Comparison of ENCODE assay signal across 7 mouse cellular contexts in the genomic region with DNA sequence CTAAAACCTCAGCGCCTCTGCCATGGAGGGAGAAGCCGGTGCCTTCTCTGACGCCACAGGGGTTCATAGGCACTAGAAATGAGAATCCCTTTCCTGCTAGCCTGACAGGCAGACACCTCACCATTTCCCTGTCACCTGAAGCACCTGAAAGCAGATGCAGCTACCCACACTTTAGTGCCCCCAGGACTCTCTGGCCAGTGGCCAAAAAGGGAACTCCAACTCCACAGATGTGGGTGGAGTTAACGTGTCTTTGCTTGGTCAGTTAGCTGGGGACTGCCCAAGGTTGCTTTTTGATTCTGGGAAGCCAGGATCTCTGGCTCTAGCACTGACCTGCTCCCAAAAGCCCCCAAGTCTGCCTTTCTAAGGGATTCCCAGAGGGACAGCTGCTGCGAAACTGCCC. TPM values are rescaled to one million over a fixed set of nuclear protein-coding genes. Genes with fewer than 3 reads are reported as not detected.
DNase-seq lines count a peak whose midpoint lies in the region; ATAC-seq and TF ChIP-seq lines count a peak whose summit lies in the region.

No protein-coding gene starts in this region.

- TF ChIP-seq CTCF in liver, adult 2 months (IDR thresholded peaks at IDR 0.05; ENCODE audit: low read depth, low read length) = no peak
- TF ChIP-seq CTCF in left cerebral cortex, adult 2 months (IDR thresholded peaks at IDR 0.05) = no peak

- no peak for TF ChIP-seq POLR2A in liver, adult 2 months (IDR thresholded peaks at IDR 0.05; ENCODE audit: extremely low read depth, insufficient read depth, low read length)

- no peak for DNase-seq in liver, adult 2 months (ENCODE audit: extremely low read depth, low read depth, low spot score)
- no peak for DNase-seq in liver
- peak; percentile 47 to 53 for DNase-seq in kidney, postnatal 4 days
- DNase-seq in T-cell, adult 2 months (ENCODE audit: low spot score) = no peak
- no peak for DNase-seq in left cerebral cortex, adult 2 months (ENCODE audit: extremely low spot score in 1 of 2, low spot score in 2 of 2)

- no peak for ATAC-seq in forebrain, embryonic 12.5 days (ENCODE audit: low FRiP score)
- no peak for ATAC-seq in neural tube, embryonic 12.5 days (ENCODE audit: low FRiP score, low read depth)

- no peak overlapping the region for H3K4me3 ChIP-seq in liver, adult 2 months (ENCODE audit: insufficient read depth, low read depth, low read length)
- H3K4me3 ChIP-seq in forebrain, embryonic 12.5 days (replicated peaks) = peak overlapping the region; percentile 69
- peak overlapping the region; percentile 75 for H3K4me3 ChIP-seq in neural tube, embryonic 12.5 days
- no peak overlapping the region for H3K4me3 ChIP-seq in left cerebral cortex, adult 2 months

- no peaks in the 10 kb centered on the region for H3K36me3 ChIP-seq in liver, adult 2 months (ENCODE audit: control insufficient read depth, insufficient read depth, low read length)
- H3K36me3 ChIP-seq in forebrain, embryonic 12.5 days (replicated peaks) = peaks cover 5% of the 10 kb centered on the region; the same call in 1 of the 2 replicates
- H3K36me3 ChIP-seq in neural tube, embryonic 12.5 days = peaks cover 15% of the 10 kb centered on the region; the same call in 1 of the 2 replicates

- intact Hi-C loops in left cerebral cortex, adult 2 months (cut with DNase I) = no loop called here

- no peak overlapping the region; the same call in 1 of the 2 replicates for H3K9ac ChIP-seq in liver, adult 2 months (ENCODE audit: low read depth, low read length)
- H3K9ac ChIP-seq in forebrain, embryonic 12.5 days = peak overlapping the region; percentile 80; the same call in 1 of the 2 replicates
- peak overlapping the region; percentile 74 for H3K9ac ChIP-seq in neural tube, embryonic 12.5 days

- peaks cover 55% of the 10 kb centered on the region for H3K79me2 ChIP-seq in liver, adult 2 months (ENCODE audit: control insufficient read depth, insufficient read depth, low read length)

- peaks cover 58% of the 10 kb centered on the region for H3K4me1 ChIP-seq in liver, adult 2 months (ENCODE audit: control insufficient read depth, insufficient read depth, low read length)
- H3K4me1 ChIP-seq in forebrain, embryonic 12.5 days = peaks cover 58% of the 10 kb centered on the region
- H3K4me1 ChIP-seq in neural tube, embryonic 12.5 days = peaks cover 58% of the 10 kb centered on the region

- 0 out of 2 replicates have a peak overlapping the region, but pooled peaks have one; percentile 7 for H3K27ac ChIP-seq in liver, adult 2 months (replicated peaks; ENCODE audit: insufficient read depth, low read depth, low read length)
- peak overlapping the region; percentile 78 for H3K27ac ChIP-seq in forebrain, embryonic 12.5 days
- H3K27ac ChIP-seq in neural tube, embryonic 12.5 days = peak overlapping the region; percentile 26; the same call in 1 of the 2 replicates
- H3K27ac ChIP-seq in left cerebral cortex, adult 2 months = no peak overlapping the region

- H3K4me2 ChIP-seq in forebrain, embryonic 12.5 days = peak overlapping the region; percentile 82
- H3K4me2 ChIP-seq in neural tube, embryonic 12.5 days (replicated peaks) = peak overlapping the region; percentile 83

- no peaks in the 10 kb centered on the region for H3K27me3 ChIP-seq in liver, adult 2 months (ENCODE audit: control insufficient read depth, insufficient read depth, low read length)
- peaks cover 14% of the 10 kb centered on the region for H3K27me3 ChIP-seq in forebrain, embryonic 12.5 days
- H3K27me3 ChIP-seq in neural tube, embryonic 12.5 days (replicated peaks) = 0 out of 2 replicates have a peak, but pooled peaks cover 3% of the 10 kb centered on the region

- WGBS in liver, adult 2 months = 75% methylated on average over 5 of the region's 5 CpGs
- WGBS in forebrain, embryonic 12.5 days = 46% methylated on average over 5 of the region's 5 CpGs
- WGBS in neural tube, embryonic 12.5 days = 55% methylated on average over 5 of the region's 5 CpGs

- no peaks in the 10 kb centered on the region for H3K9me3 ChIP-seq in forebrain, embryonic 12.5 days
- H3K9me3 ChIP-seq in neural tube, embryonic 12.5 days = no peaks in the 10 kb centered on the region

RNA-seq across cellular contexts. Expression of gene Carhsp1, which starts 2.5 kb away (rescaled TPM):
- total RNA-seq in liver, adult 2 months (2014; rRNA removed) = 55.6 and 57.5 TPM in 2 replicates
- 125 and 126 TPM in 2 replicates for polyA plus RNA-seq in liver, adult 2 months (2012; rRNA removed)
- 191 and 210 TPM in 2 replicates for polyA plus RNA-seq in forebrain, embryonic 12.5 days (2016; fragmentation: Nextera tagmentation; extraction: Ambion mirVana)
- polyA plus RNA-seq in neural tube, embryonic 12.5 days (2016; fragmentation: Nextera tagmentation; extraction: Ambion mirVana) = 254 and 261 TPM in 2 replicates
- 10 to 100 TPM; 11.2 to 16.4 TPM for total RNA-seq in left cerebral cortex, adult 2 months (2021)

RNA-seq across cellular contexts. Expression of gene Gm5767, which starts 11.1 kb away (rescaled TPM):
- not detected in 2 replicates for total RNA-seq in liver, adult 2 months (2014; rRNA removed)
- 0.62 and 0.90 TPM in 2 replicates for polyA plus RNA-seq in liver, adult 2 months (2012; rRNA removed)
- polyA plus RNA-seq in forebrain, embryonic 12.5 days (2016; fragmentation: Nextera tagmentation; extraction: Ambion mirVana) = not detected in 2 replicates
- polyA plus RNA-seq in neural tube, embryonic 12.5 days (2016; fragmentation: Nextera tagmentation; extraction: Ambion mirVana) = not detected in 2 replicates
- total RNA-seq in left cerebral cortex, adult 2 months (2021) = not detected

RNA-seq across cellular contexts. Expression of gene Tmem186, which starts 31.9 kb away (rescaled TPM):
- total RNA-seq in liver, adult 2 months (2014; rRNA removed) = 6.5 and 7.0 TPM in 2 replicates
- 8.0 and 8.7 TPM in 2 replicates for polyA plus RNA-seq in liver, adult 2 months (2012; rRNA removed)
- 24.3 and 25.4 TPM in 2 replicates for polyA plus RNA-seq in forebrain, embryonic 12.5 days (2016; fragmentation: Nextera tagmentation; extraction: Ambion mirVana)
- polyA plus RNA-seq in neural tube, embryonic 12.5 days (2016; fragmentation: Nextera tagmentation; extraction: Ambion mirVana) = 22.7 and 24.2 TPM in 2 replicates
- total RNA-seq in left cerebral cortex, adult 2 months (2021) = 10 to 100 TPM; 12.5 to 13.1 TPM

RNA-seq across cellular contexts. Expression of gene Pmm2, which starts 32.0 kb away (rescaled TPM):
- 27.9 and 30.5 TPM in 2 replicates for total RNA-seq in liver, adult 2 months (2014; rRNA removed)
- 54.9 and 65.2 TPM in 2 replicates for polyA plus RNA-seq in liver, adult 2 months (2012; rRNA removed)
- polyA plus RNA-seq in forebrain, embryonic 12.5 days (2016; fragmentation: Nextera tagmentation; extraction: Ambion mirVana) = 46.7 and 54.1 TPM in 2 replicates
- polyA plus RNA-seq in neural tube, embryonic 12.5 days (2016; fragmentation: Nextera tagmentation; extraction: Ambion mirVana) = 47.3 and 49.3 TPM in 2 replicates
- 10 to 100 TPM; 36.2 to 36.9 TPM for total RNA-seq in left cerebral cortex, adult 2 months (2021)

Comparison
In these comparisons a context has a peak if more than half of its experiments do, and no peak if none do; other contexts are left out.
1. DNase-seq: peak in kidney, postnatal 4 days (2 of 2); none in liver, adult 2 months (single experiment), liver (single experiment), T-cell, adult 2 months (single experiment) and left cerebral cortex, adult 2 months (0 of 2).
2. H3K4me3 ChIP-seq: peak in forebrain, embryonic 12.5 days (single experiment) and neural tube, embryonic 12.5 days (single experiment); none in liver, adult 2 months (single experiment) and left cerebral cortex, adult 2 months (single experiment).